Mouse (Mus musculus) forebrain, embryonic 12.5 days (tissue): ENCODE data around the gene Boll. TPM values are rescaled to one million over a fixed set of nuclear protein-coding genes. Genes with fewer than 3 reads are reported as not detected.

Experiments used
- polyA plus RNA-seq: library from polyadenylated mRNA; unstranded; fragments of >200 nt; fragmentation: Nextera tagmentation; extraction: Ambion mirVana; gene quantifications from 2 replicates; pipeline ENCODE4 v1.2.1, GENCODE M21; 2016

Gene Boll
- polyA plus RNA-seq, 1 experiment from 2014 or later = 0.50 TPM

Other genes starting within 250 kb of the Boll start
- 148 and 157 TPM in 2 replicates for gene Mob4, start 232.2 kb downstream of the Boll start, polyA plus RNA-seq
- gene Rftn2, start 136.7 kb downstream of the Boll start, polyA plus RNA-seq = 10.8 and 11.4 TPM in 2 replicates
- 4.0 and 4.7 TPM in 2 replicates for gene Mars2, start 126.3 kb downstream of the Boll start, polyA plus RNA-seq
- gene Plcl1, start 42.5 kb upstream of the Boll start, polyA plus RNA-seq = 4.2 and 4.4 TPM in 2 replicates